Mouse (Mus musculus) T-cell, adult 66 days (primary cell): ENCODE data around the gene Kdm5d. TPM values are rescaled to one million over a fixed set of nuclear protein-coding genes. Genes with fewer than 3 reads are reported as not detected.

ENCODE experiments used
- total RNA-seq, 2 experiments: library from RNA; stranded (reverse); gene quantifications; 3 replicates in 1 of 2; 4 replicates in 1 of 2; pipeline ENCODE4 v1.2.4; 2023

The Kdm5d gene
- 10 to 100 TPM in 1 of 2 experiments, not detected in 1; 52.9 TPM for total RNA-seq

GRCm38 (mm10) chrY:897393-898227 lies at the start of gene Kdm5d:
TSS of gene Kdm5d (plus strand) at chrY:897788.

Other genes with a start within 250 kb of the Kdm5d start
- gene Zfy1, start 100.4 kb upstream of the Kdm5d start, total RNA-seq = not detected
- gene Uba1y, start 79.1 kb upstream of the Kdm5d start, total RNA-seq = not detected
- gene Eif2s3y, start 112.8 kb downstream of the Kdm5d start, total RNA-seq = 100 to 1,000 TPM in 1 of 2 experiments, not detected in 1; 127 TPM